Mouse (Mus musculus): ENCODE measurements around the gene Rabgap1l.

DNA sequence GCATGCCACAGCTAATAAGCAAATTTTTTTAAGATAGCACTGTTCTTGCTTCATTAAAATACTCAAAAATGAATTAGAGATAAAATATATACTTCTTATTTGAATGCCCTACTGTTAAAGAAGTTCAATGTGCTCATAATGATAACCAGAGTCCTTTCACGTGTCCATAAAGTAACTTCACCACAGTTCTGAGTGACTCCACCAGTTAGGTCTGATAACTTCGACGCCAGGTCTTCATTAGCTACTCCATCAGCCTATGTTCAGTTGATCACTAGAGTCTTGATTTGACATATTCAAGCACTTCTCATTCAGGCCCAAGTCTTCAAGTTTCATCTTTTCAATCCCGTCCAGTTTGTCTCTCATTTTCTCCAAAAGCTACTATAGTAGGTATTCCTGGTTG, 565.8 kb downstream of the Rabgap1l start:
- no peak for TF ChIP-seq CTCF (conservative IDR thresholded peaks at IDR 0.05; ENCODE audit: low read length)
- TF ChIP-seq NANOG (IDR thresholded peaks at IDR 0.05; ENCODE audit: borderline replicate concordance, low read length) = no peak

Measured in E14TG2a.4 (cell line).